Mouse (Mus musculus): Measurements from ENCODE around the gene Crabp1. TPM values are rescaled to one million over a fixed set of nuclear protein-coding genes. Genes with fewer than 3 reads are reported as not detected.

Gene Crabp1
- total RNA-seq, 2 experiments from 2014 or later = 2.4 to 3.8 TPM

DNA sequence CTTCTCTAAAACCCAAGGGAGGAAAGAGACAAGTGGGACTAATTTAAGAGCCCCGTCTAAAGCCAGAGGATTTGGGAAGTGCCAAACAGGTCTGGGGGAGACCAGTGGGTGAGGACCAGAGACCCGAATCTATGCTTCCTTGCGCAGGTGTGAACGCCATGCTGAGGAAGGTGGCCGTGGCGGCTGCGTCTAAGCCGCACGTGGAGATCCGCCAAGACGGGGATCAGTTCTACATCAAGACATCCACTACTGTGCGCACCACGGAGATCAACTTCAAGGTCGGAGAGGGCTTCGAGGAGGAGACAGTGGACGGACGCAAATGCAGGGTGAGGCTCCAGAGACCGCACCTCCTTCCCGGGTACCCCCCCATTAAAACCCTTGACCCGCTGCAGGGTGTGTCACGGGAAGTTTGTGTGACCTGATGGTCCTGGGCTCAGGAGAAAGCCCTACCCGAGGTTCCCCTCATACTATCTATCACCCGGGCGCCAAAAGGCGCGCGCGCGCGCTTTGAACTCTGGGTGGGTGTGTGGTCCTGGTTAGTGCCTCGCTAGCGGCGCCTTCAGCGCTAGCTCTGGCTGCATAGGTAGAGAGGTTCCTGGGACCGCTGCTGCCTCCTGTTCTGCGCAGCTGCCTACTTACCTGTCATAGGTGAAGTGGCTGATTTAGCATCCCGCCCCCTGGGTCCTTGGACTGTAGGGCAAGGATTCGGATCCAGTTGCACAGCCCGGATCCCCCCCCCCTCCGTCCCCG is 963 bp downstream of the Crabp1 start:
- DNase-seq (ENCODE audit: low spot score in 2 of 2) = no peak

DNA sequence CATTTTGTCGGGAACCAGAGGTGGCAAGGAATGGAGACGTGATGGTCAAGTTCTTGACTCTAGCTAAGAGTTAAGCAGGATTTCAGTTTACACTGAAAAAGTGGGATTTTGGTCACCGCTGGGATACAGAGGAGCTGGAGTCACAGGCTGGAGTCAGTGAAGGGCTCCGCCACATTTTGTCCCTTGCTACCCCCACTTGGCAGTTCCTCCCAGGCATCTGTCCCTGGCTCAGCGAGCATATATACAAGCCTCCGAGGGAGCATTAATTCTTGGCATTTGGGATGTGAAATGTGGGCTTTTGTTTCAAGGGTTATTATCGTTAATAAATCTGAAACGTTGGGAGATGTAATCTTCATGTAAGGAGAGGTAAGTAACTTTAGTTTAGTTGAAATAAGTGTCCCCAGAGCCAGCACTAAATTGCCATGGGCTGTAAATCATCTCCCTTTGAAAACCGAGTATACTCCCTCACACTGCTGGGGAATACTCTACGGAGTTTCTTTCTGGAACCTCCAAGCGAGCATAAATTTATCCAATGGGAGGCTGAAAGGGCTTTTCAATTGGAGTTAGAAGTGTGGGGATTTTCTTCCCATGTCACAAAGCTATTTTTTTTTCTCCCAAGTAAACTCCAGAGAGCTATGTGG is 5.7 kb downstream of the Crabp1 start:
- no peak for DNase-seq (ENCODE audit: low spot score in 2 of 2)

DNA sequence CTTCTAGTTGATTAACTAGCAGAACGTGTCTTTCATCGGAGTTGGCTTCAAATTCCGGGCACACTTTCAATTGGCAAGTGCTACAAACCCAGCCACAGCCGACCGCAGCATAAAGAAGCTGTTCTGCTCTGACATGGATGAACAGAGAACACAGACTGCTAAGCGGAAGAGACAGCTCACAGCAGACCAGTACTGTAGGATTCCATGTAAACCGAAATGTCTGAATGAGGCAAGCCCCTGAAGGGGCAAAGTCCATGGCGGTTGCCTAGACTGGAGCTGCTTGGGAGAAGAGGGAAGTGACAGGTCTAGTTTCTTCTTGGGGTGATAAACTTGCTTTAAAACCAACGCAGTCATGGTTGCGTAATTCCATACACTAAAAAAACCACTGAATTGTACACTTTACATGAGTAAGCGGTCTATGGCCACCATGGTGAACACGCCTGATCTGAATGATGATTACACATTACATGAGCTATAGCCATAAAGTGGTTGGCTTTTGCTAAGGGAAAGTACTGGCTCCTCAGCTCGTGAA is 12.0 kb downstream of the Crabp1 start:
- DNase-seq (ENCODE audit: low spot score in 2 of 2) = no peak

GRCm38 (mm10) chr9:54779280-54779679 is 14.7 kb downstream of the Crabp1 start:
- no peak for DNase-seq (ENCODE audit: low spot score in 2 of 2)

- DNase-seq (ENCODE audit: low spot score in 2 of 2) = no peak
These were observed 18.0 kb downstream of the Crabp1 start for GRCm38 (mm10) chr9:54782504-54782903.

DNA sequence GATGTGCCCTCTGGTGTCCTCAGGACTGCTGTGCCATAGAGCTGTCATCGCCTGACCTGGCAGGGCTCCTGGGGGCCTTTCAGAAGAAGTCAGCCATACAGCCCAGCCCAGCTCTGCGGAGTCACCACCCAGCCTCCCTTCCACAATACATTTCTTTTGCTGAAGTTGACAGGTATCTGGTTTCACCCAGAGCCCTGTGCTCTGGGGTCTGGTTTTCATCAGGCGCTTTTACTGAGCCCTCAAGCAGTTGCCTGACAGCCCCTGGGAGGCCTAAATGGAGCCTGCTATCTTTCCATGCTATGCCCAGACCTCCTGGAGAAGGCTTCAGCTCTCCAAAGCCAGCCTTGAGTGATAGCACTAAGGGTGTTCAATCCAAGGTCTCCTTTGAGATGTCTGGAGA is 19.5 kb downstream of the Crabp1 start:
- DNase-seq (ENCODE audit: low spot score in 2 of 2) = no peak

DNA sequence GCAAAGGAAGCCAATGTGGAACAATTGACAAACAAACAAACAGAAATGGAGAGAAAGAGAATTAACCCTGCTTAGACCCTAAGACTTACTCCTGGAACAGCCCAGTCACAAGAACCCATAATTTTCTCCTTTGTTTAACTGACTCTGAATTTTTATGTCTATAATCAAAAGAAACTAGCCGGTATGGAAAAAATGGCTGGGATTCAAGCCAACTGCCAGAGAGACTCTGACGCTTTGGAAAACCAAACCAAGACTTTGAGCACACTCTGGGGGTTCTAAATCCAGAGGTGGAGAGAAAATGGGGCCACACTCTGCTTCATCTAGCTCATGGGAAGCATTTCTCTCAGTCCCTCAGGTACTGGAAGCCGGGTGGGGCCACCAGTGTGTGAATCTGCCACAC is 20.7 kb downstream of the Crabp1 start:
- DNase-seq (ENCODE audit: low spot score in 2 of 2) = no peak

GRCm38 (mm10) chr9:54786083-54786482 is 21.5 kb downstream of the Crabp1 start:
- no peak for DNase-seq (ENCODE audit: low spot score in 2 of 2)

DNA sequence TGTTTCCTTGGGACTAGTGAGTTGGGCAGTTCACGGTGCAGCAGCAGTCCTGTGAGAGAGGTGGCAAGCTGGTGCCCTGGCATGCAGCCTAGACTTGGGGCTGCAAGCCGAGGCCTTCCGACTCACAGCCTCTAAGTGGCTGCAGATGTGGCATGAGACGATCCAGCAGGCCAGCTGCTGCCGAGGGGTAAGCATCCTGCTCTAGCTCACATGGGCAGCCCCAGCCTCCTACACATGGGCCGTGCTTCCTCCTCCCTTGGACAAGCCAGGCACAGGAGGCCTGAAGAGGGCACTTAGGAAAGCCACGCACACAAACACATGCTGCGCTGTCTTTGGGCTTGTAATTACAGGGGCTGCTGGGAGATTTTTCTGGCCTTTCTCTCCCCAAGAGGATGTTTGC is 23.2 kb downstream of the Crabp1 start:
- no peak for DNase-seq (ENCODE audit: low spot score in 2 of 2)

GRCm38 (mm10) chr9:54790271-54790670 is 25.7 kb downstream of the Crabp1 start:
- DNase-seq (ENCODE audit: low spot score in 2 of 2) = no peak

DNA sequence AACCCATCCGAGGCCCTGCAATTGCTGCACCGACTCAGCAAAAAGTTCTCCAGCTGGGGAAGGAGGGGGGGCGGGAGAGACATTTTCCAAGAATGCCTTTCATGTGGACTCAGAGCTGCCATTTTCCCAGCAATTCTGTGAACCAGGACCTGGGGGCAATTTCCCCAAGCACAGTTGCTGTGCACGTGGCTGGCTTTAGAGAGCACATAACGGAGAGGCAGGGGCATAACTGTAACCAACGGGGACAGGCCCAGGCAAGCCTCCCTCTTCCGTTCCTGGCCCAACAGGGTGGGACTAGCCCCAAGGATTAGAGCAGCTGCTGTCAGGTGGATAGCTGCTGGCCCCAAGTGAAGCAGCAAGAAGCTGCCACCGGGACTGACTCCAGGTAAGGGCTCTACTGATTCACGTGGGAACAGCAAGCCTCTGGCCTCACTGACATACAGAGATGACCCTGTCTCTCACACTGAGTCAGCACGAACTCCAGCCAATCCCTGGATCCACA is 37.0 kb downstream of the Crabp1 start:
- no peak for DNase-seq (ENCODE audit: low spot score in 2 of 2)

DNA sequence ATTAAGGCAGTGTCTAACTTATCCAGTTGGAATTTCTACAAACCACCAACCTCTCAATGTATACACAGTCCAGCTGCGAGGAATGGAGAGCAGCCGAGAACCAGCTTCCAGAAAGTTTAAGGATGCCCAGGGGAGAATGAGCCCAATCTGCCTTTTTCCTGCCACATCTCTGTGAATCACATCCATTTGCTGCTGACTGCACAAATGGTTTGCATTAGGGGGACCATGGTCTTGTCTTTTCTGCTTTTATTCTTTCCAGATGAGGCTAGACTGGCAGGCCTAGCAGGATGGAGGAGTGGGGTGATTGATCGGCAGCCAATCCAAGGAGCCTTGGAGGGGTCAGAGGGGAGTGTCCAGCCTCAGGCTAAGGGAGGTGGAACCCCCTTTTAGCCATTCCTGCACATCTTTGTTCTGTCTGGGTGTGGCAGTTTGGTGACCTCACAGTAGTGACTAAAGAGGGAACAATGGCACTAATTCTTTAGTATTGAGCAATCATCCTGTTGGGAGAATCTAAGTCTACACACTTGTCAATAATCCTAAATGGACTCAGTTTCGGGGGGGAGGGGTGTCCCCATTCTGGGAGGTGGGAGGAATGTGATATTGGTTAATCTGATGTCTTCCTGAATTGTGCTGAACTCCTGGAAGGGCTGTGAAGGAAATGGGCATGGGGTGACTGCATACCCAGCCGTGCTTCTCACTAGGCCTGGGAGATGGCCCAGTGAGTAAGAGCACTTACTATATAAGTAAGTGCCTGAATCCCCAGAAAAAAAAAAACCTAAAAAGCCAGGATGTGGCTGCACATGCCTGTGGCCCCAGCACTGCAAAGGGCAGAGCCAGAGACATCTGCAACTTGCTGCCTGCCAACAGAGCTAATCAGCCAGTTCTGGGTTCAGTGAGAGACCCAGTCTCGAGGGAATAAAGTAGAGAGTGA is 38.5 kb downstream of the Crabp1 start:
- no peak for DNase-seq (ENCODE audit: low spot score in 2 of 2)

DNA sequence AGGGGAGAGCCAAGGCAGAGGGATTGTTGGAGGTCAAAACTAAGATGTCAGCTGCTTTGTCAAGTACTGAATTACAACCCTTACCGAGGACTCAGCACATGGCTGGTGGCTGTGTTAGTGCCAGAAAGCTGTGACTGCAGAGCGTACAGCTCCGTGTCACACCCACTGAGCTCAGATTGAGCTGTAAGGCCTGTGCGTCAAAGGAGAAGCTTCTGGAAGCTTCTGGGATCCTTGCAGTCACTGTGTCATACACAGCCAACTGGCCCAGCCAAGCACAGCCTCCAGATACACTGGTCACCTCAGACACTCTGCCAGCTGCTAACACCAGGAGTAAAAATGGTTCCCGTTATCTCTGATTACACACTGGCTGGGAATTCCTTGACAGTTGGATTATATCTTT is 39.8 kb downstream of the Crabp1 start:
- DNase-seq (ENCODE audit: low spot score in 2 of 2) = no peak

GRCm38 (mm10) chr9:54807761-54808160 is 43.2 kb downstream of the Crabp1 start:
- DNase-seq (ENCODE audit: low spot score in 2 of 2) = no peak

DNA sequence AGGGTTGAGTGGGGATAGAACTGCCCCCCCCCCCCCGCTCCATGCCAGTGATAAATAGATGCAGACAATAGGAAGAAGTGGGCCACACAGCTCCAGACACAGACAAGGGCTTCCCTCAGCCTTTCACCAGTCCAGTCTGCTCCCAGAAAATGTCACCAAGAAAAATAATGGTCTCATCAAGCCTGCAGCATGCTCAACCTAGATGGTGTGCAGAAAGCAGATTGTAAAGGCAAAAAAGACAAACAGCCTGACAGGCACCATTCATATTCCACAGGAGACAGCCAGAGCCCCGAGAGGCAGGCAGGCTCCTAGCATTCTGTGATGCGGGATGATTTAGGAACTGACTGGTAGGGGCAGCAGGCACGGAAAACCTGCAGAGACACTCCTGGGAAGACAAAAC is 45.4 kb downstream of the Crabp1 start:
- no peak for DNase-seq (ENCODE audit: low spot score in 2 of 2)

- DNase-seq (ENCODE audit: low spot score in 2 of 2) = no peak
These were observed 52.1 kb downstream of the Crabp1 start for GRCm38 (mm10) chr9:54816508-54817201.

- no peak for DNase-seq (ENCODE audit: low spot score in 2 of 2)
These were observed 57.0 kb downstream of the Crabp1 start for GRCm38 (mm10) chr9:54821442-54822100.

All from adrenal gland, postnatal 4 days (tissue).